Mouse (Mus musculus): ENCODE data around the gene Gclc.

The Gclc gene

DNA sequence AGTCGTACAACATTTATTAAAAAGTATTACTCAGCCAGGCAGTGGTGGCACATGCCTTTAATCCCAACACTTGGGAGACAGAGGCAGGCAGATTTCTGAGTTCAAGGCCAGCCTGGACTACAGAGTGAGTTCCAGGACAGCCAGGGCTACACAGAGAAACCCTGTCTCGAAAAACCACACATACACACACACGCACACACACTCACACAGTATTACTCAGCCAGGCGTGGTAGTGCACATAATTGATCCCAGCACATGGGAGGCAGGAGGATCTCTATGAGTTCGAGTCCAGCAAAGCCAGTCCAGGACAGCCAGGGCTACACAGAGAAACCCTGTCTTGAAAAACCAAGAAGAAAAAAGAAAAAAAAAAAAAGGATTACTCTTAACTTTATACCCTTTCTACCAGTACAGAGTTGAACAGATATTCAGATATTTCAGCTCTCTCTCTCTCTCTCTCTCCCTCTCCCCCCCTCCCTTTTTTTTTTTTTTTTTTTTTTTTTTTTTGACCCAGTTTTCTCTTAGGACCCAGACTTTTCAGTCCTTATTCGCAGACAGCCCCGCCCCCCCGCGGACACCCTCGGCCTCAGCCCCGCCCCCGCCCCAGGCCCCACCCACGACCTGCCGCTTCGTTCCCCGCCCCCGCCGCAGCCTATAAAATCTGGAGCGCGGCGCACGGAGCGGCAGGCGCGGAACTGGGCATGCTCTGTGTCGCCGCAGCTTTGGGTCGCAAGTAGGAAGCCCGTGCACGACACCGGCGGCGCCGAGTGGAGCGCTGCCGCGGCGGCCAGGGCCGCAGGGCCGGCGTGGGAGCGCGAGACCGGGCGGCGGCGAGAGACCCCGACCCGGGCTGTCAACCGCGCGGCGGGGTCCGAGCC lies at the start of gene Gclc:
TSS of gene Gclc (plus strand) at position 683 of the 875 bp plus-strand sequence.
- in situ Hi-C loops (cut with MseI, MboI), result no loop called here

- in situ Hi-C loops (cut with MseI, MboI), result no loop called here
These were observed 47.8 kb upstream of the Gclc start for GRCm38 (mm10) chr9:77706515-77706914.

- in situ Hi-C loops (cut with MseI, MboI), result no loop called here
These were observed 46.7 kb upstream of the Gclc start for GRCm38 (mm10) chr9:77707433-77708139.

- in situ Hi-C loops (cut with MseI, MboI), result no loop called here
These were observed 45.4 kb upstream of the Gclc start for GRCm38 (mm10) chr9:77708950-77709349.

DNA sequence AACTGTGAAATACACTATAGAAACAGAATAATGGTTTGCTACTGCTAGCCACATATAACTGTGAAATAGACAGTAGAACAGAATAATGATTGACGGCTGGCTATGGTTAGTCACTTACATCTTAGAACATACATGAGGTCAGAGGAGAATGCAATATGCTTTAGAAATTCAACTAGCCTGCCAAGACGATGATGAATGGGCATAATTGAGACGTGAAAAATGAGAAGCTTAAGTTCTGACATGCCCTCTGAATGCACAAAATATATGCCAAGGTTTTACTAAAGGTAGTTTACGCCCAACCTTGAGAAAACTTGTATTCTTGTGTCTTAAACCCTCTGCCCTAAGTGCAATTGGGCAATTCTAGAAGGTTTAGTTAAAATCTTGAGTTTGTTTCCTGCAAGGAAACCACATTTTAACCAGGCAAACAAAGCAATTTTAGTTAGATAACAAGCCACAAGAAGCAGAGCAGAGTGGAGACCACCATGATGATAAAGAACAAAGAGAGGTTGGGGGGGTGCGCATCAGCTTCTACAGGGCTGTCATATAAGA lies 43.2 kb upstream of the Gclc start:
- in situ Hi-C loops (cut with MseI, MboI), result no loop called here

GRCm38 (mm10) chr9:77712816-77713215 lies 41.5 kb upstream of the Gclc start:
- in situ Hi-C loops (cut with MseI, MboI), result no loop called here

DNA sequence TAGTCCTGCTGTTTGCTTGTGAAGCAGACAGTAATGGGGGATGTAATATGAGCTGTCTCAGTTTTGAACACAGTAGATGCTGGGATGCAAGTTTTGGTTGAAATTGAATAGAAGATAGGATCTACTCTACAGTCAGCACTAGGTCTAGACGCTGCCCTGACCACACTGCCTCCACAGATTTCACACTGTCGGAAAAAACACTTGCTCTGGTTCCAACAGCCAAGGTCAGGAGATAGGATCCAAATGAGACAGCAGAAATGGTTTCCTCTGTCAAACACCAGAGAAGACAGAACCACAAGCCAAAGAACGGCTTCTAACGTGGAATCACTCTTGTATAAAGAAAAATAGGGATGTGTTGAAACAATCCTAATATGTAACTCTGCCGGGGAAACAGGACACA lies 41.0 kb upstream of the Gclc start:
- in situ Hi-C loops (cut with MseI, MboI), result no loop called here

GRCm38 (mm10) chr9:77715262-77715661 lies 39.1 kb upstream of the Gclc start:
- in situ Hi-C loops (cut with MseI, MboI), result no loop called here

GRCm38 (mm10) chr9:77716009-77716408 lies 38.3 kb upstream of the Gclc start:
- in situ Hi-C loops (cut with MseI, MboI), result no loop called here

- in situ Hi-C loops (cut with MseI, MboI), result no loop called here
These were observed 36.4 kb upstream of the Gclc start for GRCm38 (mm10) chr9:77717831-77718435.

DNA sequence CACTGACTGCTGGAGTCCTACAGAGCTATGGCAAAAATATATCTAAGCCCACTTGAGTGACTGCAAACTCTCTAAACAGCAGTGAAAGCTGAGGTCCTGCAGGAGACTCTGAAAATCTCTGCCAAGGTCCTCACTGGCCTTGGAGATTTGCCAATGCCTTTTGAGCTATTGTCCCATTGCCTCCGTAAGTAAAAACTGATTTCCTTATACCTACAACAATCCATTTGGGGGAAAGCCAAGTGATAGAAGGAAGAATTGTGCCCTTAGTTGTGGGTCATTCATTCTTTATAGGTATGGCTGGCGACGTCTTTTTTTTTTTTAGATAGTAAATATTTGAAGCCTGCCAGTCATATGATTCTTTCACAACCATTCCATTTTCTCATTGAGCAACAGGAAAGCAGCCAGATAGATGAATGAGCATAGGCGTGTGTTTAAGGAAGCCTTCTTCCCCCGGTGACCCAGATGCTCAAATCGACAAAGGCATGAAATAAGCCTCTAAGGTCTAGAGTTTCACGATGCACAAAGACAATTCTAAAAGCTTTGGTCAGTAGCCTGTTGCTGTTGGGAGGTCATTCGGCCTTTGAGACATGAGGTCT lies 35.4 kb upstream of the Gclc start:
- in situ Hi-C loops (cut with MseI, MboI), result no loop called here

- in situ Hi-C loops (cut with MseI, MboI), result no loop called here
These were observed 34.7 kb upstream of the Gclc start for GRCm38 (mm10) chr9:77719675-77720074.

DNA sequence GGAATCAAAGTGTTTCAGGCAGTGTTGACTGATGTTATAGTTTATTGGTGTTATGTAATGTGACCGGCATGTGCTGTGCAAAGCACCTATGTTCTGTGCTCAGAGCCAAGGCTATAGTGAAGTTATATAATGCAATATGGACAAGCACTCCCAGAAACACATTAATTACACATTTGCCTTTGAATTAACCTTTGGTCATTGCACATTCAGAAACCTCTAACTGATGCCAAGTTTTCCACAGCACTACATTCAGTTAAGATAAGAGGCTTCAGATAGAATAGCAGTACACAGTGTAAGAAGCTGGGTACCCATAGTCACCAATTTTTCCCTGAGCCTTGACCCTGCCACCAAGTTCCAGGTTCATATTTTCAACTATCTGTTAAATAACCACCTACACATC lies 32.0 kb upstream of the Gclc start:
- in situ Hi-C loops (cut with MseI, MboI), result no loop called here

DNA sequence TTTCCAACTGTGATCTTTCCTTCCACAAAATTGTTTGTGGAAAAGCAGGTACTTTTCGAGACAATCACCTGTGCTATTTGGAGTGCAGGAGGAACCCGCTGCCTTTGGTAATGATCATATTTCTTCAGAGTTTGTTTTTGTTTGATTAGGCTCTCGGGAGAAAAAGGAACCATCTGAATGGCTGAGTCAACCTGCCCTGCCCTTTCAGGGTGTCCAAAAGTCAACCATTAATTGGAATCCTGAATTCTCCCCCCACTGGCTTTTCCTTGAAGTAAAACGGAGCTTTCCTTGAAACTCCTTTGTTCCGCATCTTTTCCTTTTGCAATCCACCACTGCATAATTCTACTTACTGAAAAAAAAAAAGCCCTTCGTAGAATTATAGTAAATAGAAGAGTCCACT lies 30.1 kb upstream of the Gclc start:
- in situ Hi-C loops (cut with MseI, MboI), result no loop called here

DNA sequence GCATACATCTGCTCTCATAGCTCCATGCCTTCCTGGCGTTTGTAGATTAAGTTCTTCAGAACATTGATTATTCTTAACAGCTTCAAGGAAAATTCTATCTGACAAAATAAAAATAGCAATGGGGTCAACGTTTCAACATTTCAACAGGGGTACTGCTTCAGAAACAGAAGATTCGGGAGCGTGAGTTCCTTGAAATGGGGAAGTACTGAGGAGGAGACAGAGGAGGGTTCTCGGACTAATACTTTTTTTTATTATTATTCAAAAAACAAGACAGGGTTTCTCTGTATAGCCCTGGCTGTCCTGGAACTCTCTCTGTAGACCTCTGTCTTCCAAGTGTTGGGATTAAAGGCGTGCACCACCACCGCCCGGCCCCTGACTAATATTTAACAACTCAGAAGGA lies 28.9 kb upstream of the Gclc start:
- in situ Hi-C loops (cut with MseI, MboI), result no loop called here

- in situ Hi-C loops (cut with MseI, MboI), result no loop called here
These were observed 28.2 kb upstream of the Gclc start for GRCm38 (mm10) chr9:77726018-77726684.

- in situ Hi-C loops (cut with MseI, MboI), result no loop called here
These were observed 27.3 kb upstream of the Gclc start for GRCm38 (mm10) chr9:77727012-77727411.

- in situ Hi-C loops (cut with MseI, MboI), result no loop called here
These were observed 22.3 kb upstream of the Gclc start for GRCm38 (mm10) chr9:77732067-77732466.

DNA sequence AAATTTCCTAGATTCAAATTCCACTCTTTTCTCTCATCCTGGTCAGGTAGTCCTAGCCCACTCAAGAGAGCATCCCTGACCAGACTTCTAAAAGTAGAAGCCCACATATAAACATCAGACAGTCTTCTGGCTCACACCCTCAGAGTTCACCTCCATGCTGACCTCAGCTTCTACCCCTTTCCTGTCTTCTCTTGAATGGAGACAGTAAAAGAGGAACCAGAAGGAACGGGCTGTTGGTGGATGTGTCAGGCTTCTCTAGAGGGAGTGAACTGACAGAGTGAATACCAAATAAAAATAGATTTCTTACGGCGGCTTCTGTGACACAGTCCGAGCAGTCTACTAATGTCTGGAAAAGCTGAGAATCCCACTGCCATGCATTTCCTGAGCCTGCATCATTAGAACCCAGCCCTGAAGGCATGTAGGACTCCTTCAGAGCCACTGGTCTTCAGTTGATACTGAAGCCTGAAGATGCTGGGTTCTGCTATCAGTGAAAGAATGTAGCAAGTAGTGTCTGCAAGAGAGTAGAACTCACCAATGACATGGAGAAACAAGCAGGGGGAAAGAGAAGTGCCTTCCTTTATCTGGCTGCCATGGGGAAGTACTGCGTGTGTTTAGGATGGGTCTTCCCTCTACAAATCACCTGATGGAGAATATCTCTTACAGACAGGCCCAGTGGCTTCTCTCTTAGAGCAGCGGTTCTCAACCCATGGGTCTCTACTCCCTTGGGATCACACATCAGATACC lies 16.9 kb upstream of the Gclc start:
- in situ Hi-C loops (cut with MseI, MboI), result no loop called here

- in situ Hi-C loops (cut with MseI, MboI), result no loop called here
These were observed 12.9 kb upstream of the Gclc start for GRCm38 (mm10) chr9:77741452-77741851.

DNA sequence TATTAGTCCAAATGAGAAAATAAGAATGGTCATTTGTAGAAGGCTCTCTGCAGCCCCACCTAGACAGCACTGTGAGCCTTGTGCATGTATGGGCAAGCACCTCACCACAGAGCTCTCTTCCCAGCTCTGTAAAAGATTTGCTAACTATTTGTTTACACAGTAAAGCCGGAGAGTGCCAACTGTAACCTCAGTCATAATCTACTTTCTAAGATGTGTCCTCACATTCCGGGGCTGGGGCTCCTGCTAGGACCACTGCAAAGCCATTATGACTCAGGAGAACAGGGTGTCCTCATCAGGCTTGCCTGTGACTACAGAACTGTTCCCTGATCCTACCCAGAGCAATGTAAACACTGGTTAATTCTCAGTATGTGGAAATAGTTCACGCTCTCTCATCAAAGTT lies 9.5 kb upstream of the Gclc start:
- in situ Hi-C loops (cut with MseI, MboI), result no loop called here
